In genomic region chr16:6309940-6310339, GRCm38 (mm10) we compare ENCODE assay signal across 18 mouse cellular contexts.
"Had no signal": no experiment of that assay in that cellular context is flagged by ENCODE, and none has a peak within 500 bp of the region (broad histone marks: within the 10 kb centered on the region; RNA-seq: fewer than 3 reads in every experiment).

No protein-coding gene starts in this region.

- H3K4me1 ChIP-seq: limb, embryonic 13.5 days; lung, embryonic 15.5 days; midbrain, embryonic 10.5 days had no signal

- H3K27me3 ChIP-seq: limb, embryonic 13.5 days; lung, embryonic 15.5 days; neural tube, embryonic 15.5 days had no signal

- H3K27ac ChIP-seq: kidney, postnatal 0 days; limb, embryonic 13.5 days; liver, embryonic 14.5 days; lung, embryonic 15.5 days; midbrain, embryonic 10.5 days; neural tube, embryonic 15.5 days; stomach, postnatal 0 days had no signal

- DNase-seq: kidney, adult 8-10 months; kidney, postnatal 36 days; layer of hippocampus, adult 9-11 months; layer of hippocampus, postnatal 36 days; midbrain, embryonic 14.5 days; right cerebral cortex, adult 18-20 months; right cerebral cortex, postnatal 25 days; thymus, adult 2 months; thymus, postnatal 25 days had no signal

- H3K4me3 ChIP-seq: limb, embryonic 13.5 days; lung, embryonic 15.5 days; midbrain, embryonic 10.5 days; myocyte; neural tube, embryonic 15.5 days had no signal

- H3K4me2 ChIP-seq: limb, embryonic 13.5 days; lung, embryonic 15.5 days; neural tube, embryonic 15.5 days had no signal

- H3K9me3 ChIP-seq: limb, embryonic 13.5 days; lung, embryonic 15.5 days; midbrain, embryonic 10.5 days; neural tube, embryonic 15.5 days had no signal

- H3K9ac ChIP-seq: limb, embryonic 13.5 days; liver, embryonic 14.5 days; lung, embryonic 15.5 days; neural tube, embryonic 15.5 days had no signal

- H3K36me3 ChIP-seq: limb, embryonic 13.5 days; lung, embryonic 15.5 days; midbrain, embryonic 10.5 days; neural tube, embryonic 15.5 days had no signal

- ATAC-seq: intestine, embryonic 16.5 days had no signal
